Mouse (Mus musculus): ENCODE measurements around the gene Gpsm2.
A peak's percentile ranks its signal among the peaks of the same experiment; 100 is the strongest.

Gene Gpsm2

DNA sequence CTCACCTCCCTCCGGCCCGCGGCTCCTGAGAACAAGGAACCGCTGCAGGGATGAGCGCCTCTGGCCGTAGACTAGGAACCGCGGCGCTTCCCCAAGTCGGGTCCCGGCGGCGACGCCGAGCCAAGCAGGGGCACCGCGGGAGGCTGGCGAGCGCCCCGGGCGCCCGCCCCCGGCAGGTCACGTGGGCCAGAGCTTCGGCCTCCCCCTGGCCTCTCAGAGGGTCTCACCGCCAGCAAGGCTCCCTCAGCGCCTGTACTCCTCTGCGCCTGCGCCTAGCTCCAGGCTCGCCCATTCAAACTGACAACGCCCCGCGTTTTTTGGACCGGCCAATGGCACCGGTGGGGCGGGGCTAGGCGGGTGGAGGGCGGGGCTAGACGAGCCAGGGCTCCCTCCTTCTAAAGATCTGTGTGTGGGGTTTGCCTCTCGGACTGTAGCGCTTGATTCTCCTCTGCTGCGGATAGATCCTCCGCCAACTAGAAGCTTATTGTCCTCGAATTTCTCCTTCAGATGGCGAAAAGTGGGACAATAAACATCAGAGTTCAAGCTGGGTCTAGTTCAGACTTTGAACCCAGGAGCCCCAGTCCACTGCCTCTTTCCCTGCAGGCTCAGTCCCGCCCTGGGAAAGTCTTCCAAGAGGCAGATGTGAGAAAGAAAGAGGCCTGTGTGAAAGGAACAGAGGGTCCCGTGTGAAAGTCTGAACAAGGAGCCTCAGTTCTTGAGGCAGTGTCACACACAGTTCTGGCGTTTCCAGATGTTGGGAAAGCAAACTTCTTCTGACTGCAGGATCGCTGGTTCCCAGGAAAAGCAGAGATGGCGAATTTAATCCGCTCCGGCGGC, at the start of gene Gpsm2:
Gpsm2 (minus strand) TSS at position 274 of the 837 bp plus-strand sequence.
- peak; percentile 99 for DNase-seq

DNA sequence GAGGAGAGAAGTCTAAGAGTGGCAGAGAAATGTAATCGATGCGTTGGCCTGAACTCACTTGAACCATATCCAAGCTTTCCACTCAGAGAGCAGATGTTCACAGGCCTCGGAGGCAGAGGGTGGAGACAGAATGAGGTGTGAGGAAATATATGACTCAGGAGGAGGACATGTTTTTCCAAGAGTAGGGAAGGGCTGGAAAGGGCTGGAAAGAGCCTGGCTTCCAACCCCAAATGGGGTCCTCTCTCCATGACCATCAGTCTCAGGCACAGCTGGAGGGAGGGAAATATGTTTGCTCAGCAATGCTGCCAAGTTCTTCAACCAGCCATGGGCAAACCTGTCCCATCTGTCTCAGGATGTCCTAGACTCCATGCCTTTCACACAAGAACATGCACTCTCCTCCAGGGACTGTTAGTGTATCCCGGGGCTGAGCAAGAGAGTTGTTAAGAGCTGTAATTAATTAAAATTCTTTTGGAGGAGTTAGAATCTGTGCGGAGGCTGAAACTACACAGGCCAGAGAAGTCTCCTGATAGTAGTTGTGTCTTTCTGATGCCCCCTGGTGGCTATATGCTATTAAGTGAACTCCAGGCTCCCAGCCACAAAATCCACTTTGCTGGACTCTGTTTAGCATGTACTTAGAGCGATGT, 48.7 kb upstream of the Gpsm2 start:
- peak; percentile 58 to 74 for DNase-seq

DNA sequence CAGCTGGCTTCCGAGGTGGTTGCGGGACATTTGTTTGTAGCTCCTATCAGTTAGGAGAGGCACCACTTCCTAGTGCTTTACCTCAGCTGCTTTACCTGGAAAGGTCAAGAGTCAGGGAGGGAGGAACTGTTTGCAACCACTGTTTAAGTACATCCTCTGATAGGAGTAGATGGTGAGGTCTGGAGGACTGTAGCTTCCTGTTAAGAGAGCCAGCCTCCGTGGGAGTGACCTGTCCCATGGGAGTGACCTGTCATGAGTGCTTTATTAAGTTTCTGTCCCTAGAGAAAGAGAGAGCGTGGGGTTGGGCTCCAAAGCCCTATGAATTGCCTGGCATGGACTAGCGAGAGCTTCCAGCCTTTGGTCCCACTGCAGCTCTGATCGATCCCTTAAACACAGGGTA, 47.4 kb upstream of the Gpsm2 start:
- peak in 1 of 2 experiments; percentile 46 for DNase-seq

DNA sequence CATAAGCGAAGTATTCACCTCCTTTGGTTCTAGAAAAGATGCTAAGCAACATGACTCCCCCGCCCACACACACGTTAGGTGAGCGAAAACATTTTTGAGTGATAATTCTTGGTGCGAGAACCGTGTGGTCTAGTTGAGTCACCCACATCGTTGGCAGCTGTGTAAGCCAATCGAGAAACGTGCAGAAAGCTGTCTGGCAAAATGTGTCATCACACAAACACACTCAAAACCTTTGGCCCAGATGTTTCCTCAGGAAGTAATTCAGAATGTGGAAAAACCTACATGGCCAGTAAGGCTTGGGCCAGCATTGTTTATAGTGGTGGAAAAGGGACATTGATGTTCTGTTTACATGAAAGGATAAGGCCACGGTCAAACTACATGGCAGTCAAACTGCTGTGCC, 45.3 kb upstream of the Gpsm2 start:
- no peak for DNase-seq

DNA sequence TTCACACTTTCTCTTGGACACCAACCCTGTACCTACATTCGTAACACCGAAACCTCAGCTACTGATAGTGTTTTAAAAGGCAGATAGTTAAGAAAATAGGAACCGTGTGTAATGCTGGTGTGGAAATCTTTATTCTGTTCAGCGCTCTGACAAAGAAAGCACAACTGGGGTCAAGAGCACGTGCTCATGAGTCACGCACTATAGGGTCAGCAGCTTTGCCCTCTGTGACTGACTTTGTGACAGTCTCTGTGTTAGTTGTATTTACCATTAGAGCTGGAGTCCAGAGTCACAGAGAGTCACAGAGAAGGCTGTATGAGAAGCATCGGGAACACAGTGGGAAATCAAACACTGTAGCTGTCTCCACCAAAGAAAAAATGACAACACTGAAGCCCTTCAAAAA, 44.8 kb upstream of the Gpsm2 start:
- no peak for DNase-seq

DNA sequence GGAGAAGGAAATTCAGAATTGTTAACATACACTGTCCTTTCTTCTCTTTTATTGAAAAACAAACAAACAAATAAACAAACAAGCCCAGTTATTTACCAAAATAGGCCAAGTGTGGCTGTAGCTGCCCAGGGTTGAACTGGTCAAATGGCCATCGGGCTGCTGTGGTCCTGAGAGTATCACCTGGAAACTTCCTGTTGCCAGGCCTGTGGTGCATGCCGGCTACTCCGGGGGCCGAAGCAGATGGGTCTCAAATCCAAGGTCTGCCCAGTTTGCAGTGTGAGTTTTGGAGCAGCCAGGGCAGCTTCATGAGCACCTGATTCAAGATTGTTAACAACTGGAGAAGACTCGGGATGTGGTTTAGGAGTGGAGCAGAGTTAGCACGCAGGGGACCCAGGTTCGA, 43.4 kb upstream of the Gpsm2 start:
- no peak for DNase-seq

DNA sequence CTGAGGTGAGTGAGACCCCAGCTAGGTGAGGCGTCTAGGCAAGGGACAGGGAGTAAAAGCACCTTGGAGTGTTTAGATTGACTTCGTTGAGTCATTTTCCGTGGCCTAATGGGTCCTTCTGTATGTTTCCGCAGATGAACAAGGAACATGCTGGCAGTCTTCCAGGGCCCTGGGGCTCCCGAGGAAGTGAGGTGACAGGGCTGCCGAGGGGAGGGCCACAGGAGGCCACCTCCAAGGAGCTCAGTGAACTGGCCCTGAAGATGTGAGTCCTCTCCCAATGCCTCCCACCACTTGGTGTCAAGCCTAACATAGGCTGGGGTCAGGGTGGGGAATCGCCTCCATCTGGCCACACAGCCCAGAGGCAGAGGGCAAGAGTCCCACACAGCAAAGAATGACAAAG, 42.9 kb upstream of the Gpsm2 start:
- DNase-seq, result peak; percentile 40 to 56

DNA sequence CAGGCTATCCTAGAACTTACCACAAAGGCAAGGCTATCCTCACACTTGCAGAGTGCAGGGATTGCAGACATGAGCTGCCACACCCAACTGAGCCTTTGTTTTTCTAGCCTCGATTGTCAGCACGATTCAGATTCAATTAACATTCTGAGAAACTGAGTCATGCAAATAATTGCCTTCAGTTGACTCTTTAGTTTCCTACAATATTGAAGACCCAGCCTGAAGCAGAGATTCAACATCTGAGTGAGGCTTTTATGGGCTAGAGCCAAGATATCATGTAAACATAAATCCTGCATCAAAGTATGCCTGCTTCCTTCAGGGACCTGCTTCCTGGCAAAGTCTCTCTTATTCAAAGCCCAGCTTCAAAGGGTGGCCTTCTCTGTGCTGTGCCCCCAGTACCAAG, 41.6 kb upstream of the Gpsm2 start:
- DNase-seq, result no peak

DNA sequence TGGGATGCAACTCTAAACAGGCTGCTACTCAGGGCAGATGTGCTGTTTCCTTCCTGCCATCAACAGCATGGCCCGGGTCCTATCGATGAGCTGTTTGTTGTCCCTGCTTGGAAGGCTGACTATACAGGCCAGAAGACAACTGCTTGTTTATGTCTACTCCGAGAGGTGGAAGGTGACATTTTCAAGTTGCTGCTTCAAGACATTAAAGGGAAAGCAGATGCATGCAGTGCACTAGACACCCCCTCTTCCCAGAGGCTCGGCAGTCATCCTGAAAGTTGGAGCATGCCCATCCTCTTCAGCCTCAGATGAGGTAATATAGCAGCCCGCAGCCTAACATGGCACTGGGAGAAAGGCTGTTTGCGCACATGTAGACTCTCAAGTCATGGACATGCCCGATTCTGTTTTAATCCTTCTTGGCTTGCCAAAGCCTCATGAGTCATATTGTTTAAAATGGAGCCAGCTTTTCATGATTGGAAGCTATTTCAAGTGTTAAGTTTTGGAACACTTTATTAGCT, 40.5 kb upstream of the Gpsm2 start:
- no peak for DNase-seq

DNA sequence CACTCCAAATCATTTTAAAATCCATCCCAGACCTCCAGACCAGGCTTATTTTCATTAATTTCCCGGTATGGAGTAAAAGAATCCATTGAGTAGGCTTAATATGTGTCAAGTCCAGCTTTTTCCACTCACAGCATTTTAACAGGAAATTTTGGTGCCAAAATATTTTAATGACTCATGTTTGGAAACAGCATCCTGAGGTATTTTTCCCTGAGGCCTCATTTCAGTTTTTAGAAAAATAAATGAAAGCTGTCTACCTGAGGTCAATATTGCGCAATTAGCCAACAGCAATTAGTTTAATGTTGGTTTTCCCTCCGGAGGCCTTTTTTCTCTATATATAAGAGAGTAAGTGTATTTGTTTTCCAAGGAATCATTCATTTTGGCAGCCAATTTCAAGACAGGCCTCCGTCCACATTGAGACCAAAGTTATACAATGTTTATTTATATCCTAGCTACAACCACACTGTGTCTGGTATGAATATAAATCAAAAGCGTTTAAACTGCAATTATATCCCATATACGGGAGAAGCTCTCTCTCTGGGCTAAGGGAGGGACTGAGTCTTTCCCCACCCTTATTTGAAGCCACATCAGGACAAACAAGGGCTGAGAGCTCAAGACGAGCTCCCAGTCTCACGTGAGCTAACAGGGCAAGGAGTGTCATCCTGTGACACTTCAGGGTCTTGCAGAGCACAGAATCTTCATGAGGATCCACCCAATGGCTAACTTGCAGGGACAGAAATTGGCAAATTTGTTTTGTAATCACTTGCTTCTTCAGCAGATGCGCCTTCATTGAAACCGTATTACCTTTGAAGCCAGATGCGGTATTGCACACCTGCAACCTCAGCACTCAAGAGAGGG, 37.7 kb upstream of the Gpsm2 start:
- DNase-seq, result no peak

DNA sequence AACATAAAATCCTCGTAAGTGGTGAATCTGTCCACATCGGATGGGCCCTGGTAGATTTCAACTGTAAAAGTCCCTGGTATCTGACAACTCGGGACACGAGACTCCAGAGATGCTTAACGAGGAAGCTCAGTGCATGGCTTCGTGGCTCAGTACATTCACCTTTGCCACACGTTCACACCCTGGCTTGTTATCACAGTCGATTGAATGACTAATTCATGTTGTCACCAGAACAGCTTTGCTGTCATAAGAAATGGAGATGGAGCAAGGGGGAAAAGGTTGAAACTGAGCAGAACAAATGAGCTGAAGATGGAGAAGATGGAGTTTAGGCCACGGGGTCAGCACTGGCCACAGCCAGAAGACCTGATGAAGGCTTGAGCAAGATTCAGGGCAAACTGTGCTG, 35.5 kb upstream of the Gpsm2 start:
- no peak for DNase-seq

DNA sequence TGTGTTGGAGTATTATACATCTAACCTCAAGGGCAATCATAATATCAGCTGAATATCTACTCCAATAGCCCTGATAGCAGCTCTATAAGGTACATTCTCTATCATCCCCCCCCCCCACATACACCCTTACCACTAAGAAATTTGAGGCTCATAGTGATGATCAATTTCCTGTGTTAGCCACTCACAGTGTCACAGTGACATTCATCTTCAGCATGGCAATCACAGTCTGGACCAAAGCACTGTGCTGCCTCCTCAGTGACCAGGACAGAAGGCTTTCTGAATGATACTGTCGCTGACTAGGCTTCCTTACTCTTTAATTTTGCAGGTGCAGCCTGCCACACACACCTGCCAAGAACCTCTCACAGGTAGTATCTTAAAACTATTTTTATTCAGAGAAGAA, 34.0 kb upstream of the Gpsm2 start:
- no peak for DNase-seq

DNA sequence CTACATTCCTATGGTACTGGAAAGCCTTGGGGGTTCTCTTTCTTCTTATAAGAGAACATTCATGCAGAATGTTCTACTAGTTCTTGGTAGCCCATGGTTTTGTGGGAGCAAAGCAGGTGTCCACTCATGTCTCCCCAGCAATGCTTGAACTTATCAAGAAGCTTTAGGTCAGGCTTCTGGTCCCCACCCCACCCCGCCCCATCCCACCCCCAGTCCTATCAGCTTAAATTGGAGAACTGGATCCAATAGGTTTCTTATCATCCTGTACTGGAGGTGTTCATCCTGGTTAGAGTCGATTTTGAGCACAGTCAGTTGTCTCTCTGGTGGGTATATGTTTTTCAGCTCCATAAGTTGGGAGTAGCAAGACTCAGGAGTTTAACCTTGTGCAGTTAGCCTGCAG, 33.4 kb upstream of the Gpsm2 start:
- no peak for DNase-seq

DNA sequence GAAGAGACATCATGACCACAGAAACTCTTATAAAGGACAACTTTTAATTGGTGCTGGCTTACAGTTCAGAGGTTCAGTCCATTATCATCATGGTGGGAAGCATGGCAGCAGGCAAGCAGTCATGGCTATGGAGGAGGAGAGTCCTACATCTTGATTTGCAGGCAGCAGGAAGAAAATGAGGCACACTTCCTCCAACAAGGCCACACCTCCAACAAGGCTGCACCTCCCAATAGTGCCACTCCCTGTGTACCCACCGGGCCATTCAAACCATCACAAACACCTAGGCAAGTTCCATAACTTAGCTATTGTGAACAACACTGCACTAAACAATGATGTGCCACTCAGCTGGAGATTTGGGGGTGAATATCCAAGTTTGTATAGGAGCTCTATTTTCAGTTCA, 32.4 kb upstream of the Gpsm2 start:
- no peak for DNase-seq

DNA sequence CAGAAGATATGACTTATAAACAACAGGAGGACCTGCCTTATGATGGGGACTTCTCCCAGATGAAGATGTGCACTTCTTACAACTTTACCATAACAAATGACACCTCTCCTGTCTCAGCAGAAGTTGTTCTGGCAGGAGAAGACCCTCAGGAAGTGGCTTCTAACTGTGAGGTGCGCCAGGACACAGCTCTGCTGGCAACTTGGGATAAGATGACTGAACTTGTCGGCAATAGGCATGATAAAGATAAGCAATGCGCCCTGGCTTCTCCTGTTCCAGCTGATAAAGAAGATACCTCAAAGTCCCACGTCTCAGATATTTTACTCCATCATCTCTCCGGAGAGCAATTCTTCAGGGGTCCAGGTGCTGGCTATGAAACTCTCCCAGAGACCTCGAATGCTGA, 29.6 kb upstream of the Gpsm2 start:
- DNase-seq, result no peak

DNA sequence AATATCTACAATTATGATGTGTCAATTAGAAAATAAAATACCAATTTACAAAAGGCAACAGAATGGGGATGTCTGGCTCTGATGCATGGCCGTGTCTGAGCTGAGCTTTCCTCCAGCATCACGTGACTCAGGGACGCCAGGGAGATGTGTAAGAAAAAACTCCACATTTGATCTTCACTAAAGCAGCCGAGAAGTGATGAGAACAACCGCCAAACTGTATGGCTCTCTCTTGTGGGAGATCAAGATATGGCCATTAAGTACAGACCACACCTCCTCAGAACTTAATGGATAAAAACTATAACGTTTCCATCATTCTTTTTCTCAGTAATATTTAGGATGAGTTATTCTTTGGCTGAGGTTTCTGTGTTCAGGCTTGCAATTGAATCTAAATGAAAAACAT, 29.0 kb upstream of the Gpsm2 start:
- no peak for DNase-seq

DNA sequence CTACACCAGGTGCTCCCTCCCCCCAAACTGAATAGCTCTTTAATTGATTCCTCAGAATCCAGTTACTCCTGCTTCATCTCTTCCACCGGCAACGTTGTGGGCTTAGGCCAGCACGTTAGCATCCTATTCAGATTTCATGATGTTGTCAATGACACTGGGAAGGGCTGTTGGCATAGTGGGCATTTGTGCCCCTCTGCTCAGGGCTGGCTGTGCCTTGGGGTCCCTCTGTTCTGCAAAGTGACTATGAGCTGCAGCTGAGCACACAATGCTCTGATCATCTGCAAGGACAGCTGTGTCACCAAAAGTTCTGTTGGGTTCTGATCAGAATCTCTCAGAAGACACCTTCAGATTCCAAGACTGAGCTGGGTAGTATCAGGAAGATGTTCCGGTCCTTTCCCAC, 22.0 kb upstream of the Gpsm2 start:
- DNase-seq, result no peak

DNA sequence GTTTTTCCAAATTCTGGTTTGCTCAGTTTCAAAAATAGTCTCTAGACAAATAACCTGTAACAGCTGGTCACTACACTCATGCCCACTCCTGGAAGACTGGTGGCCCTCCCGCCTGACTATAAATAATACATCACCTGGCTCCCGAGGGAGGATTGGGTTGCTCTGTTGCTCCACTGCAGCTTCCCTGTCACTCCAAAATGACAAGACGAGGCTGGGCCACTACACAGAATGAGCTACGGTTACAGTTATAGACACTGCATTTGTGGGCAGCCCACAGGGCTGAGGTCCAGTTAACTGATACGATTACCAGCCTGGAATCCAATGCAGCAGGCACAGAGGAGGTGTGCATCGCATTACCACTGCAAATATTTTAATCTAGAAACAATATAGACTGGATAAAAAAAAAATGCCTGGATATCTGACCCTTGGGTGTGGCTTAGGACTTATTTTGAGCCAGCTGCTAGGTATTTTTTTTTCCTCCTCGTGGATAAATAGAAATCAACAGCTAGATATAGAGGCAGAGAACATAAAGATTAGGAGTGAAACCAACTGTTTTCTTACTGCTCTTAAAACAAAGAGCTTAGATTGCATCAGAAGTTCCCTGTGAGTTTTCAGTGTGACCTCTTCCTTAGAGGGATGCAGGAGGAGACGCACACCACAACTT, 17.1 kb upstream of the Gpsm2 start, which contains the start of gene Aknad1:
Aknad1 (plus strand) TSS at position 614 of the 664 bp plus-strand sequence.
- no peak for DNase-seq

DNA sequence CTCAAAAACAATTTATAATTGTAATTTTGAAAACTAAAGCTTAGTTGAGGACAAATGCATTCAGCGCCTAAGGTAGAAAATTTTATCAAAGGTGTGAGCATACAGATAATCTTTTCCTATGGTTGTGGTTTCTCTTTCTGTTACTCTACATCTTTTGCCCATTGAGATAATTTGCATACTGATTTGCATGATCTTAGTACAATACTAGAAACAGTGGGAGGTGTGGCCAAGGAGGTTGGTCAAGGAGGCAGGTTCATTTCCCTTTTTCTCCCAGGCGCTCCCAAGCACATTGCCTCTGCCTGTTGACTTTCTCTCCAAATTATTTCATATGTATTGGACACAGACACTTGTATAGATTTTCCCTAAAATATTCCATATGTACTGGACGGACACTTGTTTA, 15.7 kb upstream of the Gpsm2 start:
- no peak for DNase-seq

DNA sequence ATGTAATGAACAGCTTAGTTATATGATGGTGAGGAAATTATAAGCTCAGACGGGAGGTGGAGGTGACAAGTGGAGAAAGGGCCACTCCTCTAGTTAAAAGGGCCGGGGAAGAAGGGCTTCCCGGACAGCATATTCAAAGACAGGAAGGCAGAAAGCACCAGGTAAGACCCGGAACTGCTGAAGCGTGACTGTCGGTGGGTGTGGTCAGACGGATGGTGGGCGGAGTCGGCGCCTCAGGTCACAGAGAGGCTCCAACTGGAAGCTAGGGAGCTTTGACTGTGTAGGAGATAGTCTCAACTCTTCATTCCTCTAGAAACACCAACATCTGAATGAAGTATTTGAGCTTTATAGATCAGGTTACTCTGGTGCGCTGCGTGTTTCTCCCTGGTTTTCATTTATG, 8.2 kb upstream of the Gpsm2 start:
- DNase-seq, result peak; percentile 34 to 45

DNA sequence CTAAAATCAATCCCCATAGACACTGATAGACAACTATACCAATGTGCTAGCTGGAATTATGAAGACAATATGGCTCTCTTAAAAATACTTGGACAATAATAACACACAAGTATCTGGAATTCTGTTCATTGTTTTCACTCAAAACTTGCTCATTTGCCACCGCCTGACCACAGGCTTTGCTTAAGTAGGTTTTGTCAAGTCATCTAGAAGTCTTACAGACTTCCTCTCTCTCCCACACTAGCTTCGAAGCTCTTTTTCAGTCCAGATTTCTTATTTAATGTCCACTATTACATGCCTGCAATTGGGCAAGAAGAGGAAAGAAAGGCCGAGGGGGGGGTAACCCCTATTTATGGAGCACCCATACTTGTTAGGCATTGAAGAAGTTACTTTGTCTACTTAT, 5.7 kb upstream of the Gpsm2 start:
- DNase-seq, result no peak

DNA sequence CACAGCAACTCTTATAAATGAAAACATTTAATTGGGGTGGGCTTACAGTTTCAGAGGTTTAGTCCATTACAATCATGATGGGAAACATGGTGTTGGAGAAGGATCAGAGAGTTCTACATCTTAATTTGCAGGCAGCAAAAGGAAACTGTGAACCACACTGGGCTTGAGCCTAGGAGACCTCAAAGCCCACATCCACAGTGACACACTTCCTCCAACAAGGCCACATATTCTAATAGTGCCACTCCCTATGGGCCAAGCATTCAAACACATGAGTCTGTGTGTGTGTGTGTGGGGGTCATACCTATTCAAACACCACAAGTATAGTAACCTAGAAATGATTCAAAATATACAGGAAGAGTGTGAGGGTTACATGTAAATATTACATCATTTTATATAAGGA, 5.2 kb upstream of the Gpsm2 start:
- no peak for DNase-seq

DNA sequence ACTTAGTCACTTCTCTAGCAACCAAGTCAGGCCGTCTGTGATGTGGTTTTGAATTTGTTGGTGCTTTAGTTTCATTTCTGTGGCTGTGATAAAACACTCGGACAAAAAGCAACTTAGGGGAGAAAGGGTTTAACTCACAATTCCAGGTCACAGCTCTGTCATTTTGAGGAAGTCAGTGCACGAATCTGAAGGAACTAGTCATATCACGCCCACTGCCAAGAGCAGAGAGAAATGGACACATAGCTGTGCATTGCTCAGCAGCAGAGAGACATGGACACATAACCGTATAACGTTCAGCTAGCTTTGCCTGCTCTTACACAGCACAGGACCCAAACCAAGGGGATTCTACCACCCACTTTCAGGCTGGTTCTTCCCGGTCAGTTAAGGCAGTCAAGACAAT, 4.3 kb upstream of the Gpsm2 start:
- no peak for DNase-seq
